Mouse (Mus musculus) layer of hippocampus, adult 2 months (tissue): ENCODE measurements around the gene Popdc3. TPM values are rescaled to one million over a fixed set of nuclear protein-coding genes. Genes with fewer than 3 reads are reported as not detected.
A peak's percentile ranks its signal among the peaks of the same experiment; 100 is the strongest.

Source experiments
- DNase-seq, 2 experiments: peaks; one replicate each; pipeline ENCODE4 v3.0.0; 2022; ENCODE audit warnings: low spot score in 2 of 2
- H3K27ac ChIP-seq: fragments of 200-600 bp; 2 replicates; pipeline ENCODE4 v1.8.1; 2022
- H3K4me3 ChIP-seq: fragments of 200-600 bp; 2 replicates; pipeline ENCODE4 v1.8.1; 2022; ENCODE audit warnings: mild to moderate bottlenecking
- CTCF ChIP-seq: fragments of 200-600 bp; conservative IDR thresholded peaks from 2 replicates; pipeline ENCODE4 v1.8.1; 2022; ENCODE audit warnings: antibody characterized with exemption, mild to moderate bottlenecking, moderate library complexity
- total RNA-seq, 2 experiments: library from RNA; stranded (reverse); gene quantifications; 2 replicates each; pipeline ENCODE4 v1.2.3; 2021

The Popdc3 gene
- total RNA-seq, 2 experiments from 2014 or later = 4.0 to 7.3 TPM

DNA sequence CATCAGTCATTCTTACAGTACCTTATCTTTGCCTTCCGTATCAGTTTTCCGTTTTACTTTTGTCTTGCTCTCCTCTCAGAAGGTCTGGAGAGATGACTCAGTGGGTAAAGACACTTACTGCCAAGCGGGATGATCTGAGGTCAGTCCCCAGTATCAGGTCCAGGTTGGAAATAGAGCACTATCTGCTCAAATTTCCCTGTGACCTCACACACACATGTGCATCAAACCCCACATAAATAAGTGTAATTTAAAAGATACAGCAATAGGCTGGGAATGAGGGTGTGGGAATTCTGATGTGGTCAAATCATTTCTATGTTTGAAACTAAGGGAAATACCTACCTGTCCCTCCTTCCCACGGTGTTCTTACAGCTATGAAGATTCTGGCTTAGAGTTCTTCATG is 121.6 kb downstream of the Popdc3 start:
- no peak overlapping the region for H3K27ac ChIP-seq
- no peak for TF ChIP-seq CTCF
- no peak for DNase-seq
- no peak overlapping the region for H3K4me3 ChIP-seq

DNA sequence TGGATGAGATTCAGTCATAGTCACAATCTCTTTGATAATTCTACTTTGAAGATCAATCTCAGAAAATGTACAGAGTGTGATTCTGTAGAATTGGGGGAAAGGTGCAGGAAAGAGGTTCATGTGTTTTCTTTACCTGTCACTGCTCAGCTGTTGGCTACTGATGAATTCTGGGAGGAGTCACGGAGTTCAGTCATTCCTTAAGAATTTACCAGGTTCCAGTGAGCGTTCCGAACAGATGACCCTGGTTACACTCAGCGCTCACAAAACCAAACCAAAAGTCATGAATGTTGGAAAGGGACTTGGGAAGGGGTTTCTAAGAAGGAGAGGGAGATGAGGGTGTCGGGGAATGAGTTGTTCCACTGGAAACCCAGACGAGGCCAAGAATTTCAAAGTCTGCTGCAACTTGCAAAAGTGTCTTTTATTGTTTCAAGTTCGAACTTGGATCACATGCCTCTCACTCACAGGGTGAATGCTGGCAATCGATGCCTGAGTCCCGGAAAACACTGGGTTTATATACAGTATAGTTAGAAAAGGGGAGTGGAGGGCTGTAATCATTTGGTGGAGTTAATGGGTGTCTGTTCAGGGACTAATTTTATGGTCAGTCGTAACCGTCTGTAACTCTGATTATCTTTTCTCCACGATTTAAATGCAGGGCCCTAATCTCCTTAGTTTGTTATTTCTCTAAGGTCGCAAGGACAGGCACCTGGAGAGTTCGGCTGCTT is 125.6 kb downstream of the Popdc3 start:
- TF ChIP-seq CTCF = no peak
- Histone ChIP-seq H3K4me3 (no peak overlapping the region), H3K27ac (no peak overlapping the region)
- no peak for DNase-seq

DNA sequence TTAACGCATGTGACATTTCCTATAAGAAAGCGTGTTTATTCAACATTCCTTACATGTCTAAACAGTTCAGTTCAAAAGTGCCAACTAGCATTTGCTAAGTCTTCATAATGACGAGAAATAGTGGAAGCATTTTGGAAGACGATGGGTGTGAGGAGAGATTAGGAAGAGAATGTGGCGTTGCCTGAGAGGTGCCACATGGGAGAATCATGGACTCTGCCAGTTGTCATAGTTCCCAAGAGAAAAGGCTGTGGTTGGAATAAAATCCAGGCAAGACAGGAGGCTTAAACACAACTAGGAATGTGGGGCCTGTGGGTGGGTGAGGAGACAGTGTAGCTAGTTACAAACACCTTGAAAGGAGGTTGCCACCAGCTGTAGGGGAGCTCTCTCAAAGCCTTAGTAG is 127.3 kb downstream of the Popdc3 start:
- H3K4me3 ChIP-seq = no peak overlapping the region
- H3K27ac ChIP-seq = no peak overlapping the region
- no peak for DNase-seq
- no peak for TF ChIP-seq CTCF

DNA sequence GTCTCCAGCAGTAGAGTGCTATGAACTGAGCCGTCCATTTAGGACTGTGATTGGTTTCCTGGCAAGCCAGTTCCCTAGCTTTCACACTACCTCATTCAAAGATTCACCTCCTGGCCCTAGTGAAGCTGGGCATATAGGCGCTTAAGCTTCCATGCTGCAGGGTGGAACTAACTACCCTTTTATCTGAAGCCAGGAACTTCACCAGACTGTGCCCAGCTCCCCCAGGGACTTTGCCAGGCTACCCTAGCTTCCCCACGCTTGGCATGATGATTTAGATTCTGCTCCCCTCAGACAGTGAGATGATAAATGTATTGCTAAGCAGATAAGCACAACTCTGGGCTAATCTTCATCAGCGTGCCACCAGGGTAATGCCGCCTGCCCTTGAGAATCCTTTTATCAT is 133.2 kb downstream of the Popdc3 start:
- Histone ChIP-seq H3K4me3 (no peak overlapping the region), H3K27ac (no peak overlapping the region)
- no peak for TF ChIP-seq CTCF
- no peak for DNase-seq

DNA sequence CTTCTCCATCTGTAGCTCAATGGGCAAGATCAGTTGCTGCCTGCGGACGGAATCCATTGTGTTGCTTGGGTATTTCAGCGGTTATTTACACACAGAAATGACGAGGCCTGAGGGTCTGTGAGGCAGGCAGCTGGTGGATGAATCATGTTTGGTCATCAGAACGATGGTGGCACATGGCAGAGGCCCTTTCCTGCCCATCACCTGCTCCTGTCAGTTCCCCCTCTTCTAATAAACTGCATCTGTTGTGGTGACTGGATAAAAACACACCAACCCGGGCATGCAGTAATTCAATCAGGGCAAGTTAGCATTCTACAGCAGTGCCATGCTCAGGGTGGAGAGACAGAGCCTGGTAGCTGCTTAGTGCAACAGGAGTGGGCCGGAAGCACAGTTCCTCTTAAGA is 133.7 kb downstream of the Popdc3 start:
- TF ChIP-seq CTCF = no peak
- Histone ChIP-seq H3K27ac (no peak overlapping the region), H3K4me3 (no peak overlapping the region)
- no peak for DNase-seq

DNA sequence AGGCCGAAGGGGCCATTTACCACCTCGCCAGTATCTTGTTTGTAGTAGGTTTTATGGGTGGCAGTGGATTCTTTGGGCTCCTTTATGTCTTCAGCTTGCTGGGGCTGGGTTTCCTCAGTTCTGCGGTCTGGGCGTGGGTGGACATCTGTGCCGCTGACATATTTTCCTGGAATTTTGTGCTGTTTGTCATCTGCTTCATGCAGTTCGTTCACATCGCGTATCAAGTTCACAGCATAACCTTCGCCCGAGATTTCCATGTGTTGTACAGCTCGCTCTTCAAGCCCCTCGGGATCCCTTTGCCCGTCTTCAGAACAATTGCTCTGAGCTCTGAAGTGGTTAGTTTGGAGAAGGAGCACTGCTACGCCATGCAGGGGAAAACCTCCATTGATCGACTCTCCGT is 137.0 kb downstream of the Popdc3 start:
- Histone ChIP-seq H3K4me3 (peak overlapping the region; percentile 22), H3K27ac (peak overlapping the region; percentile 39; the same call in 1 of the 2 replicates)
- TF ChIP-seq CTCF = no peak
- DNase-seq = no peak

DNA sequence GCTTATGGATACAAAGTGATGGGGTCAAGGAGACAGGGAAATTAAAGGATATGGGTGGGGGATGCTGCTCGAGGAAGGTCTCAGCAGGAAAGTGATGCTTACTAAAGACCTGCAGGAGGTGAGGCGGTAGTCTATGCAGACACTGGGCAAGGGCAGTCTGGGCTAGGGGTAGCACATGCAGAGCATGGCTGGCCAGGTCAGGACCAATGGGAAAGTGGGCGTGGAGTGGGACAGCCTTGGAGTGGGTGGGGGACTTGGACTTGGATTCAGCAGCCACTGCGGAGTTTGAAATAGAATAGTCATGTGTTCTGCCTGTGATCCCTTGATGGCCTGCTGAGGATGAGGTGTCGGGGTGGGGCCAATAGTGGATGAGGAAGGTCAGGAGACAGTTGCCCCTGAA is 141.0 kb downstream of the Popdc3 start:
- no peak overlapping the region for H3K27ac ChIP-seq
- no peak for DNase-seq
- no peak for TF ChIP-seq CTCF
- H3K4me3 ChIP-seq = no peak overlapping the region

DNA sequence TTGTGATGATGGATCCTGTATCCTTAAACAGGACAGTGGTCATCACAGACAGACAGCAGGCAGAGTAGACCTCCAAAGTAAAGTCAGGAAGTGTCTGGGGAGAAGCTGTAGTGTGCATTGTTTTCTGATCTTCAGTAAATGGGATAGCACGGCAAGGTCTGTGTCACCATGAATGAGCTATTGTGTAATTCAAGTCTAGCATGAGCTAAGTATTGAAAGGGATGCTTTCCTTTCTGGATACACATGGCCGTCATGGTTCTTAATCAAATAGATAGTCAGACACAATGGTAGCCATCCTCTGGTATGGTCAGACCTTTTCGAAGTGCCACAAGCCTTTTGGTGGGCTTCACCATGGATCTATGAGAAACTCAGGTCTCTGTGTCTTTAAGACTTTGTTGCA is 142.4 kb downstream of the Popdc3 start:
- Histone ChIP-seq H3K27ac (no peak overlapping the region), H3K4me3 (no peak overlapping the region)

DNA sequence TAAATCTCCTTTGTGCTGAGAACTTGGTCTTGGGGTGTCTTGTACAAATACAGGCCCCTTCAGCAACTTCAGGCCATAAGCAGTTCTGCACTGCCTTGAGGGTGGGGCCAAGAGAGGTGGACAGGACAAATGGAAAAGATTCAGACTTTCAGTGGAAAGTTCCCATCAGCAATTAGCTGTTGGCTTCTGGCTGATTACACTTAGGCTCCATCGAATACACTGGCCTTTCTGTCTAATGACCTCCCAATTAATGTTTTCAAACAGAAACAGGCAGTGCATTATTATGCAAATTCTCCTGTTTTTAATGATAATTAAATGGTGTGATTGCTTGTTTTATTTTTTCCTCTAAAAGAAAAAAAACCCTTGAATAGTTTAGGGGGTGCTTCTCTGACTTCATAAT is 146.3 kb downstream of the Popdc3 start:
- TF ChIP-seq CTCF = no peak
- no peak overlapping the region for H3K4me3 ChIP-seq
- H3K27ac ChIP-seq = no peak overlapping the region
- no peak for DNase-seq

More for the DNA sequence above, 142.4 kb downstream of the Popdc3 start:
- TF ChIP-seq CTCF = no peak
- DNase-seq = no peak

DNA sequence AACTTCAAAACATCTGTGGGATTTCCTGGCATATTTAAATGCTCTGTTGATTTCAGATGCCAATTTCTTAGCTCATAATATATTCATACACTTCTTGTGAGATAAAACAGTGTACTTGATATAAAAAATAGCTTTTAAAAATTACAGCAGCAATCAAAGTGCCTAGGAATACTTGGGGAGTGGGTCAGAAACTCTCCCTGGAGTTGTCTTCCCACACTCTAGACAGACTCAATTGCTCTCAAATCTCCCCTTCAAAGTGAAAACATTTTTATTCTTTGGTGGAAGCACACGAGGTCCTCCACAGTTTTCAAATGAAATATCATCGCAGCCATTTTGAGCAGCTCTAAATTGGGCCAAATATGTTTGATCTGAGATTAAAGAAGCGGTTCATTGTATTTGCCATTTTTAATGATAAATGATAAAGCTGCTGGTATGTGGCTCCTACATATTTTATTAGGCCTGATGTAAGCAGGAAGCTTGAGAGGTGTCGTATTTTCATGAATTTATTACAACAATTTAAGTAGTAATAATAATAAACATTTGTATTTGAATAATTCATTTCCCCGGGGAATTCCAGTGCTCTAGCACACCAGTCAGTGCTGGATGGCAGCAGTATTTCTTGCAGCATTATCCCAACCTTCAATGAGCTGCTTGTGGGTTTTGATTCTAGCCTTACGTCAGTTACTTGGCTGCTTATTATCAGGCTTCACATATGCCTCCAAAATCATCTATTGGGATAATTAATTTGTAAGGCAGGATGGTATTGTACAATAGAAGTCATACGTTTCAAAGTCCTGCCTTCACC is 150.5 kb downstream of the Popdc3 start:
- no peak for DNase-seq
- TF ChIP-seq CTCF = no peak
- H3K4me3 ChIP-seq = no peak overlapping the region
- H3K27ac ChIP-seq = no peak overlapping the region

DNA sequence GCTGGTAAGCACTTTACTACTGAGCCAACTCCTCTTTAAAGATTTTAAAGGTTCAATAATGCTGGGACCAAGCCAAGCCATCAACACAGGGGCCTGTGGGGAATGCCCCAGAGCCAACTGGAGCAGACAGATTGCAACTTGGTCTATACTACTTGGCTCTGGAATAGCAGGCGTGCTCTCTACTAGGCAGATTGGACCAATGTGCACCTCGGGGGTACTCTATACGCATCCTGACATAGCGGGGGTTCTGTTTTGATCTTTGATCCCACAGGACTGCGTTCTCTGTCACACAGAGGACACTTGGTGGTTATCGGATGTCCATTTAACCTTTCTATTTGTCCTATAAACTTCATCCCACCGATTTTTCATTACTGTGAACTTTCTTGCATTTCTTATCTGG is 157.0 kb downstream of the Popdc3 start:
- DNase-seq = no peak
- Histone ChIP-seq H3K4me3 (peak overlapping the region; percentile 66), H3K27ac (no peak overlapping the region)
- TF ChIP-seq CTCF = no peak

DNA sequence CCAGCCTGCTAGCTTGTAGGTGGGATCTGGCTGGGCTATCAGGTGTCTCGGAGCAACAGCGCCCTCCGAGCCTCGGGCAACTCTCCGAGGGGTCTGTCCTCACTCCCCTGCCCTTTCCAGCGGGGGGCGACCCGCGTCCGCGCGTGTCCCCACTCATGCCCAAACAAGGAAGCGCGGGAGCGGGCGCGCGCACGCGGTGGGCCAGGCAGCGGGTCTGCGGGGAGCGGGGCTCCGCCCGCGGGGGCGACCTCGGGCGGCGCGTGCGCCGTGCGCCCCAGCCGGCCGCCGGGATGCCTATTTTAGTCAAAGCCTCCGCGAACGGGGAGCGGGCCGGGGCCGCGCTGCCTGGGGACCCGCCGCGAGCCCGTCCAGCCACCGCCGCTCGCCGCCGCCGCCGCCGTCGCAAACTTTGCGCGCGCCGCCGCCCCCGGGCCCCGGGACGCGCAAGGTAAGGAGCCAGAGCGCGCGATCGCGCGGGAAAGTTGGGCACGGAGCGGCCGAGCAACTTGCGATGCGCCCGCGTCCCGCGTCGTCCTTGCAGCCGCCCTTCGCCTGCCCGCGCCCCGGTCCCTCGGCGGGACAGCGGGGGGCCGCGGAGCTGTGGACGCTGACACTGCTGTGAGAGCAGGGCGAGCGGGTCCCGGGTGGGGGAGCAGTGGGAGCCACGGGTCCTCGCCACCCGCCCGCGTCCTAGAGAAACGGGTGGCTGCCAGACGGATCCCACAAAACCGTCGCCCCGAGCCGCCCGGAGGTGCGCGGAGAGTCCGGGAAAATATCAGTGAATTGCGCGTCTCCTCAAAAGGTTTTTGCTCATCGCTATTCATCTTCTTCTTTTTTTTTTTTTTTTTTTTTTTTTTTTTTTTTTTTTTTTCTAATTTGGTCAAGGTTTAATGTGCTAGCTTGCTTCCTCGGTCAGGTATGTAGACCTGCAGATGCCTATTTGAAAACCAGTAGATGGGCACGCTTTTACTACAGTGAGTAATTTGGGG is 157.8 kb downstream of the Popdc3 start, which contains the start of gene Bves:
Bves (plus strand) TSS at position 339 of the 989 bp plus-strand sequence.
- peak; percentile 24 to 51 for DNase-seq
- Histone ChIP-seq H3K27ac (peak within 1 kb of the TSS; percentile 73; the same call in 1 of the 2 replicates), H3K4me3 (peak within 1 kb of the TSS; percentile 66)
- no peak for TF ChIP-seq CTCF

DNA sequence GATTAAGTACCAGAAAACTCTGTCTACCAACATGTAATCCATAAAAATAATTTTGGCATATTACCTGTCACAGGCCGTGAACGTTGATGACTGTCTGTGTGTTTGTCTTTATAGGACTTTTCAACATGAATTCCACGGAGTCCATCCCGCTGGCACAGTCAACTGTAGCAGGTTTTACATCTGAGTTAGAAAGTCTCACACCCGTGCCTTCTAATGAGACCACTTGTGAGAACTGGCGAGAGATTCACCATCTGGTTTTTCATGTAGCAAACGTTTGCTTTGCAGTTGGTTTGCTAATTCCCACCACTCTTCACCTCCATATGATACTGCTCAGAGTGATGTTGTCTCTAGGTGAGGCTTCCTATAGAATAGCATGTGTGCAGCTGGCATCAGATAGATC is 161.2 kb downstream of the Popdc3 start:
- Histone ChIP-seq H3K27ac (no peak overlapping the region), H3K4me3 (no peak overlapping the region)
- TF ChIP-seq CTCF = no peak
- DNase-seq = no peak
